Mouse (Mus musculus): ENCODE results near the gene Zfp865.
"Not testable (repeated sequence)": the region's sequence is repeated elsewhere in the genome, so short reads cannot be mapped to it uniquely, and the experiment has no call there.

Gene Zfp865

DNA sequence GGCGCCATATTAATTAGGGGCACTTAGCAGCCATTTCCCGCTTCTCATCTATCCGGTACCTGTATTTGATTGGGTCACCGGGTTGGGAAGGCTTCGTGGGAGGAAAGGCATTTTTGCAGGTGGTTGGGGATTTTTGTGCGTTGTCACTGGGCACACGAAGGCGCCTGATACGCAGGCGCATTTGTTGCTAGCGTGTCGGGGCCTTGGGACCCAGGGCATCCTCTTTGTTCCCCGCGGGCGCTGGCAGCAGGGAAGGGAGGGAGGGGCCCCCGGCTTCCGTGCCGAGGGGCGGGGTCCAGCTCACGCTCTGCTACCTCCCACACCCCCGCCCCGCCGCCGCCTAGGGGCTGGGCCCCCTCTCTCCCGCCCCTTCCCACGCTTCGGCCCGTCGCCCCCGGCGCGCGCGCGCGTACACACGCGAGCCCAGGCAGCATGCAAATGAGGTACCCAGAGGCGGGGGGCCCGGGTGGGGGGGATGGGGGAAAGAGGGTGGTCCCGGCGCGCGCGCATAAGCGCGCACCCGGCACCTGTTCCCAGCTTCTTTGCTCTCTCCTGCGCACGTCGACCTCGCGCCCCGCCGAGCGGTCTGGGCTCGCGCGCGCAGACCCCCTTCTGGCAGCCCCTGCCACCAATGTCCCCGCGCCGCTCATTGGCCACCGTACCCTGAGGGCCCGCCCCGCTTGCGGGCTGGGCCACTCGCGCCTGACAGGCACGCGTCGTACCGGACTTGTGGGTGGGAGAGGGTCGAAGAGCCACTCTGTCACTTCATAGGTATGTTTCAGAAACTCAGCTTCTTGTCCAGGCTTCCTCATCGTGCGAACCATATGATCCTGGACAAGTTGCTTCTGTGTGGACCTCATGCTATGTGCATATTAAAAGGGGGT is 4.8 kb upstream of the Zfp865 start, which contains the start of gene Gm44973:
Gene Gm44973 (plus strand): TSS at position 379 of the 884 bp plus-strand sequence.
- DNase-seq (ENCODE audit: low spot score in 2 of 2), result peak; percentile 88 to 94

DNA sequence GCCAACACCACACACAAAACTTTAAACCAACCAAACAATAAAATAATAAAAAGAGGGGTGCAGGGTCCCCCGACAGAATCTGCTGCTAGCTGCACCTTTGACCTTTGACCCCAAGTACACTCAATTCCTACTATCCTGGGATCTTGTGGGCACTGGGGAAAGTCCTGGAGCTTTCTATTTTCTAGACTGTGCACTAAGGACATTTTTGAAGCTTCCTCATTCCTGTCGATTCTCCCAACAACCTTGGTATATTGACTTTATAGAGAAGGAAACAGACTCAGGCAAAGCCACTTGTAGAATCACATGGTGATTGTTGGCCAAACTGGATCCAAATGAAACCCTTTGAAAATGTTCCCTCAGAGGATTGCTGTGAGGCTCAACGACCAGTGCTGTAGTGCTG is 4.1 kb upstream of the Zfp865 start:
- DNase-seq (ENCODE audit: low spot score in 2 of 2), result no peak

DNA sequence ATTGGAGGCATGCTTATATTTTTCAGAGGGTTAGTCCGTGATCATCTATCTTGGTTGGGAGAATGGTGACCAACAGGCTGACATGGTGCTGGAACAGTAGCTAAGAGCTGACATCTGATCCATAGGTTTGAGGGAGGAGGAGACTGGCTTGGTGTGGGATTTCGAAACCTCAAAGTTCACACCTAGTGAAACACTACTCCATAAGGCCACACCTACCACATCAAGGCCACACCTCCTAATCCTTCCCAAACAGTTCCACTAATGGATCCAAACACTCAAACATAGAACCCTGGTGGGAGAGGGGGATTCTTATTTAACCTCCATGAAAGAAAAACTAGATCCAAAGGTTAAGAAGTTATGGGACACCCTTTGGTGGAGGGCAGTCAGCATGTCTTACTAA is 3.3 kb upstream of the Zfp865 start:
- DNase-seq (ENCODE audit: low spot score in 2 of 2), result no peak

DNA sequence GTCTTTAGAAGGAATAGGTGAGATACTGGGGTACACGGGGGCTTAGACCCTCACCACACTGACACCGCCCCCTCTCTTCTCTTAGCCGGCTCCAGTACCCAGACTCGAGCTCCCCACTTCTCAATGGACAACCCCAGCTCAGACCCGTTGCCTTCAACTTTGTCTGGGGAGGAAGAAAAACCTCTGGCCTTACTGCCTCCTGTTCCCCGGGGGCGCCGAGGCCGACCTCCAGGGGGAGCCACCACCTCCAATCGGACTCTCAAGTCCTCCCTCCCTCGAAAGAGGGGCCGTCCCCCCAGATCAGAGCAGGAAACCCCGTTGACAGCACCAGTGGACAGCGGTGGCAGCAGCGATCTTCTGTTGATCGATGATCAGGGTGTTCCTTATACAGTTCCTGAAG is 2.8 kb upstream of the Zfp865 start:
- peak in 1 of 2 experiments; percentile 72 for DNase-seq (ENCODE audit: low spot score in 2 of 2)

DNA sequence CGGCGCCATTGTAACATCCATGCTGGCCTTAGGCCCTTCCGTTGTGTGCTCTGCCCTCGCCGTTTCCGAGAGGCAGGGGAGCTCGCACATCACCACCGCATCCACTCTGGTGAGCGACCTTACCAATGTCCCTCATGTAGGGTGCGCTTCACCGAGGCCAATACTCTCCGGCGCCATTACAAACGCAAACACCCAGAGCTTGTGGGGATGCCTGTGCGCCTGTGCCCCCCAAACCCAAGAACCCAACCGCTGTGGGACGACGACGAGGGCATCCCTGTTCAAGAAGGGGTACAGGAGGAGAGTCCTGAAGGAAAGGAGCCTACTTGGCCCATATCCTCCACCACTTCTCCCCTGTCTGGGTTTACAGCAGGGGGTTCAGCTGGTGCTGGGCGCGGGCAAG is 2.2 kb upstream of the Zfp865 start:
- DNase-seq (ENCODE audit: low spot score in 2 of 2), result no peak

DNA sequence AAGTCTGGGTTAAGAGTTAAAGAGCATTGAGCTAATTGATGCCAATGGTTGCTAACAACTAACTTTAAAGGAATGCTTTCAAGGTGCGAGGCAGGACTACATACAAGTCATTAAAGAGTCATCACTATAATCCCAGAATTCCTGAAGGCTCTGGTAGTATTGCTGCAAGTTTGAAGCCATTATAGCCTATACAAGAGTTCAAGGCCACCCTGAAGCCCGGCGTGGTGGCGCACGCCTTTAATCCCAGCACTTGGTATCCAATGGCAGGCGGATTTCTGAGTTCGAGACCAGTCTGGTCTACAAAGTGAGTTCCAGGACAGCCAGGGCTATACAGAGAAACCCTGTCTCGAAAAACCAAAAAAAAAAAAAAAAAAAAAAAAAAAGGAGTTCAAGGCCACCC is 600 bp upstream of the Zfp865 start:
- DNase-seq (ENCODE audit: low spot score in 2 of 2), result not testable (repeated sequence)

DNA sequence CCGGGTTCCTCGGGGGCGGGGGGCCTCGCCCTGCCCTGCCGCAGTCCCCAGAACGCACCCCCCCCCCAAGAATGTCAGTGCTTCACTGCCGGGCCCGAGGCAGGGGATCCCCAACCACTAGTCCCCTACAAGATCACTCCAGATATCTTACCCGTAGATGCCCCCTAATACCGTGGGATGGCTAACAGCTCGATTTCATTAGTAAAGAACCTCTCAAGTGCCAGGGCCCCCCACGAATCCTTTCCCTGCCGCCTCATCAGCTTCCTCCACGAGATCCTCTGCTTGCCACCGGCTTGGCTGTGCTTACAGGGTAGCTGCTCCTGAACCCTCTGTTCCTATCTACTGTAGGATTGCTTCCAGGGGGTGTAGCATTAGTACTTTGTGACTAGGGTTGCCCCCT is 509 bp downstream of the Zfp865 start:
- DNase-seq (ENCODE audit: low spot score in 2 of 2), result peak in 1 of 2 experiments; percentile 73

DNA sequence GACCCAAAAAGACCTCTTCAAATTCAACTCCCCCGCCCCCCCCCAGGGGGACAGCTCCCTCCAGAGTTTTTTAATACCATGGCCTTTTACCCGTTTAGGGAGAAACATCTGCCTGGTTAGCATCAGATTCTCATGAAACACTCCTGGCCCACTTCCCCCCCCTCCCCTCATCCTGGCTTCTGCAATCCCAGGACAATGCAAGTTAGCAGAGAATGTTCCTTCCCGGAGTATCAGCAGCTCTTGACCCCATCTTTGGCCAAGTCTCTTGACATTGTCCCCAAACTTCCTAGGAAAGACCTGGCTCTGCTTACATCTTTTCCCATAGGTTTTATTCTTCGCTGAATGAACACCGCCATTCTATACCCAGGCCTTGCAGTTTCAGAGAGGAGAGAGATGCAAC is 1.0 kb downstream of the Zfp865 start:
- DNase-seq (ENCODE audit: low spot score in 2 of 2), result no peak

DNA sequence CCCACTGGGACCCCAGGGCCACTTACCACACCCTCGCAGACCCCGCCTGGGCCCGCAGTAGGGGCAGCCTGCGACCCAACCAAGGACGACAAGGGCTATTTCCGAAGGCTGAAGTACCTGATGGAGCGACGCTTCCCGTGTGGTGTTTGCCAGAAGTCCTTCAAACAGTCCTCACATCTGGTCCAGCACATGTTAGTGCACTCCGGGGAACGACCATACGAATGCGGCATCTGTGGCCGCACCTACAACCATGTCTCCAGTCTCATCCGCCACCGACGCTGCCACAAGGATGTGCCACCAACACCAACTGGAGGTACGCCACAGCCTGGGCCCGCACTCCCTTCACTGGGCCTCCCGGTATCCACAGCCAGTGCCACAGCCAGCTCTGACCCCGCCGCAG is 9.4 kb downstream of the Zfp865 start:
- DNase-seq (ENCODE audit: low spot score in 2 of 2), result no peak

DNA sequence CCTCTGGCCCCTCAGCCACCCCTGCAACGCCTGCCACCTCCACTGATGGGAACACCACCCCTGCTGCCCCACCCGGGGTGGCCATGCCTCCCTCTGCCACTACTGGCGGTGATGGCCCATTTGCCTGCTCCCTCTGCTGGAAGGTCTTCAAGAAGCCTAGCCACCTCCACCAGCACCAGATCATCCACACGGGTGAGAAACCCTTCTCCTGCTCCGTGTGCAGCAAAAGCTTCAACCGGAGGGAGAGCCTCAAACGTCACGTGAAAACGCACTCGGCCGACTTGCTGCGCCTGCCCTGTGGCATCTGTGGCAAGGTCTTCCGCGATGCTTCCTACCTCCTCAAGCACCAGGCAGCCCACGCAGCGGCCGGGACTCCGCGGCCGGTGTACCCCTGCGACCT is 9.8 kb downstream of the Zfp865 start:
- no peak for DNase-seq (ENCODE audit: low spot score in 2 of 2)

DNA sequence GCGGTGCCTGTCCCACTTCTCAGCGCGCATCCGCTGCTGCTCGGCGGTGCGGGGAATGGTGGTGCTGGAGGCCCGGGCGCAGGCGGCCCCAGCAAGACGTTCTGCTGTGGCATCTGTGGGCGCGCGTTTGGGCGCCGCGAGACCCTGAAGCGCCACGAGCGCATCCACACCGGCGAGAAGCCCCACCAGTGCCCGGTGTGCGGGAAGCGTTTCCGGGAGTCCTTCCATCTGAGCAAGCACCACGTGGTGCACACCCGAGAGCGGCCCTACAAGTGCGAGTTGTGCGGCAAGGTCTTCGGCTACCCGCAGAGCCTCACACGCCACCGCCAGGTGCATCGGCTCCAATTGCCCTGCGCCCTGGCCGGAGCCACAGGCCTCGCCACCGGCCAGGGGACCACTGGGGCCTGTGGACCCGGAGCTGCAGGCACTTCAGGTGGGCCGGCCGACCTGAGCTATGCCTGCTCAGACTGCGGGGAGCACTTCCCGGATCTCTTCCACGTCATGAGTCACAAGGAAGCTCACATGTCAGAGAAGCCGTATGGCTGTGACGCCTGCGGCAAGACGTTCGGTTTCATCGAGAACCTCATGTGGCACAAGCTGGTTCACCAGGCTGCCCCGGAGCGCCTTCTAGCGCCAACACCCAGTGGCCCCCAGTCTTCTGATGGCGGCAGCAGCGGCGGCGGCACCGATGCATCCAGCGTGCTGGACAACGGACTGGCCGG is 10.5 kb downstream of the Zfp865 start:
- no peak for DNase-seq (ENCODE audit: low spot score in 2 of 2)

DNA sequence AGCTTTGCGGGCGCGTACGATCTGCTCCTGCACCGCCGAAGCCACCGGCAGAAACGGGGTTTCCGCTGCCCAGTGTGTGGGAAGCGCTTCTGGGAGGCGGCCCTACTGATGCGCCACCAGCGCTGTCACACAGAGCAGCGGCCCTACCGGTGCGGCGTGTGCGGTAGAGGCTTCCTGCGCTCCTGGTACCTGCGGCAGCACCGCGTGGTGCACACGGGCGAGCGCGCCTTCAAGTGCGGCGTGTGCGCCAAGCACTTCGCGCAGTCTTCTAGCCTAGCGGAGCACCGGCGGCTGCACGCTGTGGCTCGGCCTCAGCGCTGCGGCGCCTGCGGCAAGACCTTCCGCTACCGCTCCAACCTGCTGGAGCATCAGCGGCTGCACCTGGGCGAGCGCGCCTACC is 11.3 kb downstream of the Zfp865 start:
- no peak for DNase-seq (ENCODE audit: low spot score in 2 of 2)

DNA sequence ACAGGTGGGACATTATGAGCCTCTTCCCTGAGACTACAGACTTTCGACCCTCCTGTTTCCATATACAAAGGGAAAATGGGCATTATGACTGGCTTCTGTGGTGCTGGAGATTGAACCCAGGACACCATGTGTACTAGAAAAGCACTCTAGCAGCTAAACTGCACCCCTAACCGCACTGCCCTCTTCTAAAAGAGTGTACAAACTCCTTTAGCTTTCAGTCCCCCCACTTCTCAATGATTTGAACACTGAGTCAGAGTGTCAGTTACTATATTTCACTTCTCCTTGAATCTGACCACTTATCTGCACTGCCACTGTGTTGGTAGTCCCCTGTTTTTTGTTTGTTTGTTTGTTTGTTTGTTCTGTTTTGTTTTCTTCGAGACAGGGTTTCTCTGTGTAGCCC is 13.6 kb downstream of the Zfp865 start, which contains the start of gene 4632433K11Rik:
Gene 4632433K11Rik (plus strand): TSS at position 301 of the 400 bp plus-strand sequence.
- DNase-seq (ENCODE audit: low spot score in 2 of 2), result no peak

DNA sequence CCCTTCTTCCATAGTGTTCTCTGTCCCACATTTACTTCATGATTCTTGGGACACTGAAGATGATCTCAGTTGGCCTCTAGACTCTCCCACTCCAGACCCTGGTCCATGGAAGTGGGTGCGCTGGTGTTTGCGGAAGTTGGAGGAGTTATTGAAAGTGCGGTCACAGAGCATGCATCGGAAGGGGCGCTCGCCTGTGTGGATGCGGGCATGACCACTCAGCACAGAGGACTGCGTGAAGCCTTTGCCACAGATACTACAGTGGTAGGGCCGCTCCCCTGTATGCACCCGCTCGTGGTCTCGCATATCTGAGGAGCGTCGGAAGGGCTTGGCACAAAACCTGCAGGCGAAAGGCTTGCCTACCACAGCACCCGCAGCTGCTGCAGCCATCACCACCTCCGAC is 15.5 kb downstream of the Zfp865 start:
- DNase-seq (ENCODE audit: low spot score in 2 of 2), result peak in 1 of 2 experiments; percentile 51

DNA sequence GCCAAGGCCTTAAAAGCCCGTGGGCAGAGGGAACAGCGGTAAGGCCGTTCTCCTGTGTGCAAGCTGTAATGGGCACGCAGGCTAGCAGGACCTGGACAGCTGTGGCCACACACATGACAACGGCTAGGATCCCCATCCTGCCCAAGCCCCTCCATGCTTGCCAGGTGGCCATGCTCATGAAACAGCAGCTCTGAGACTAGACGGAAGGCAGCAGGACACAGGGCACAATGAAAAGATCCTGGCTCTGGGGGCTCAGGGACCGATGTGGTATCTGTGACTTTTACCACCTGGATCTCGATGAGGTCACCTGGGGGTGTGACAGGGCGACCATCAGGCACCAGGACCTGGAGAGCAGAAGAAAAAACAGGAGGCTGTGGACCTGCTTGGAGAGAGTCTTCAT is 16.0 kb downstream of the Zfp865 start:
- DNase-seq (ENCODE audit: low spot score in 2 of 2), result peak in 1 of 2 experiments; percentile 63

DNA sequence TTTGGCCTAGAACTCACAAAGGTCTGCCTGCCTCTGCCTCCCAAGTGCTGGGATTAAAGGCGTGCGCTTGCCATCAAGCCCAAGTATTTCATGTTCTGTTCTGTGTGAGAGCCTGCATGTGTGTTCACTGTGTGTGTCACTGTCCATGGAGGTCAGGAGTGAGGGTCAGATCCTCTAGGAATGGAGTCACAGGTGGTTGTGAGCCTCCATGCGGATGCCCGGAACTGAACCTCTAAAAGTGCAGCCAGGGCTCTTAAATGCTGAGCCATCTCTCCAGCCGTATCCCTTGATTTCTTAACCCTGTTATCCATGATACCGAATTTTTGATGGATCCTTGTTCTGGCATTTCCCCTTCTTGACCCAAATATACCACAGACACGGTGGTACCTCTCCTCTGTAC is 16.9 kb downstream of the Zfp865 start:
- no peak for DNase-seq (ENCODE audit: low spot score in 2 of 2)

DNA sequence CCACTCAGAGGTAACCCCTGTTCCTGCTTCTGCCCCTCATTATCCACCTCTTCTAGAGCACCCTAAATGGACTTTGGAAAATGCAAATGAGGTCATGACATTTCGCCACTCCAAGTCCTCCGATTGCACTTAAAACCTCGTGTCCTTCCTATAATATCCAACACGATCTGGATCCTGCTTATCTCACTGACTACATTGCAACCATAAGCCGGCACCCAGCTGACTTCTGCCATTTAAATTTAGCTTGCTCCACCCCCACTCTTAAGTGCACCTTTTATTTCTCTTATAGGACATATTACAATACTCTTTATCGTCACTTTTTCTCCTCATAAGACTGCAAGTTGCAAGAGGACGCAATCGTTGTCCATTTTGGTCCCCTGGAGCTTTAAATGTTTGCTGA is 17.3 kb downstream of the Zfp865 start:
- no peak for DNase-seq (ENCODE audit: low spot score in 2 of 2)

DNA sequence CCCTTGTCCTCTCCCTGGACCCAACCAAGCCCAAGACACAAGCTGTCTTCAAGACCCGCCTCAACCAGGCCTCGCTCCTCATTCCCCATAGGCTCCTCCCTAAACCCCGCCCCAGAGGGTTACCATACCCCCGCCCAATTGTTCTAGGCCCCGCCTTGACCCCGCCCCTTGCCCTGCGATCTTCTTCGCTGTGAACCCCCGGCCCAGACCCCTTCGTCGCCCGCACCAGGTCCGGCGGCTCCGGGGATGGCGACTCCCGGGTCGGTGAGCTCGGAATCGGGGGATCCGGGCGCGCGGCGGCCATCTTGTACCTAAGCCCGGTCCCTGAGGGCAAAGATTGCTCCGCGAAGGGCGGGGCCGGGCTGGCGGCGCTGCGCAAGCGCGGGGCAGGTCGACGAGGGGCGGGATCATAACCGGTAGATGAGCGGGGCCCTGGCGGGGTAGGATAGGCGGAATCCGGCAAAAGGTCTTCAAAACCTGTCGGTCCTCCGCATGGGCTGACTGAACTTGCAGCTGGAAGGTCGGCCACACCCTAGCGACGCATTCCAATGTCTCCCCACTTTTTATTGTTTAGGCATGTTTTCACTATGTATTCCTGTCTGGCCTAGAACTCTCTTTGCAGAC is 18.0 kb downstream of the Zfp865 start, which contains the start of gene Zfp784:
Gene Zfp784 (minus strand): TSS at position 338 of the 624 bp plus-strand sequence.
- DNase-seq (ENCODE audit: low spot score in 2 of 2), result peak; percentile 94 to 96

DNA sequence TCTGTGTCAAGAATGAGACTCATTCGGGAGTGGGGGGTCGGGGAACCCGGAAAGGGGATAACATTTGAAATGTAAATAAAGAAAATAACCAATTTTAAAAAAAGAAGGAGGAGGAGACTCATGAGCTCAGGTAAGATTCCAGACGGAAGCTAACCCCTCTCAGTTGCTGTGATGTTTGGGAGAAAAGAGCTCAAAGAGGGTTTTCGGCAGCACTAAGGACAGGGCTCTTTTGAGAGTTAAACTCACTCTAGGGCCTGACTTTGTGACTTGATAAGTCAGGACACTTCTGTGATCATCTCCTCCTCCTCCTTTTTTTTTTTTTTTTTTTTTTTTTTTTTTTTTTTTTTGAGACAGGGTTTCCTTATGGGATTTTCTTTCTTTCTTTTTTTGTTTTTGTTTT is 18.8 kb downstream of the Zfp865 start:
- DNase-seq (ENCODE audit: low spot score in 2 of 2), result no peak

DNA sequence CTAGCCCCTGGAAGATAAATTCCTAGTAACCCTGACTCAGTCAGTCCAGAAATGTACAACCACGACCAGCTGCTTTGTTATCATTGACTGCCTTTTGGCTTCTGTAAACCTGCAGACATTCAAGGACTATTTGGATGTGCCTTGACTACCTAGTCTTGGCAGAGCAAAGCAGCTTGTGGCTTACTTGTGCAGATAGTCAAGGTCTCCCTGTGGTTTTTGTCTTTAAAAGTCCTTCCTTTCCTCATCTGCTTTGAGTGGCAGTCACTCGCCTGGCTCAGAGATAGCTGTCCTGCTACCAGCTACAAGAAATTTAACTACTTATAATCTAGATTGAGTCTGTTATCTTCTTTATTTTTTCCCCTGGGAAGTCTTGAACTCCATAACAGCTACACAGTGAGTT is 24.8 kb downstream of the Zfp865 start:
- no peak for DNase-seq (ENCODE audit: low spot score in 2 of 2)

DNA sequence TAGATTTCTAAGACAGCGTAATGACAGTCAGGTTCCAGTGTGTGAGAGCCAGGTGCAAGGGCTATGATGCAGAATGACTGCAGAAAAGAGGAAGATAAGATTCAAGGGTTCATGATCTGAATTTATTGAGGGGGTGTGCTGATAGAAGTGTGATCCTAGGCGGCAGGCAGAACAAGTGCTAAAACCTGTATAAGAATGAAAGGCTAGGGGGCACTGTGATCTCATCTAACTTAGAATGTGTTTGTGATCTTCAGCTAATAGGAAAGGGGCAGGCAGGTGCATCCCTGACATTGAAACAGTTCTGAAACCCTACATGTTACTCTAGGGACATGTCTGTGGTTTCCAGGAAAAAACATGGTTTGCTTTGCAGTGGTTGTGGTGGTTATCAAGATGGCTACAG is 25.9 kb downstream of the Zfp865 start:
- DNase-seq (ENCODE audit: low spot score in 2 of 2), result no peak

DNA sequence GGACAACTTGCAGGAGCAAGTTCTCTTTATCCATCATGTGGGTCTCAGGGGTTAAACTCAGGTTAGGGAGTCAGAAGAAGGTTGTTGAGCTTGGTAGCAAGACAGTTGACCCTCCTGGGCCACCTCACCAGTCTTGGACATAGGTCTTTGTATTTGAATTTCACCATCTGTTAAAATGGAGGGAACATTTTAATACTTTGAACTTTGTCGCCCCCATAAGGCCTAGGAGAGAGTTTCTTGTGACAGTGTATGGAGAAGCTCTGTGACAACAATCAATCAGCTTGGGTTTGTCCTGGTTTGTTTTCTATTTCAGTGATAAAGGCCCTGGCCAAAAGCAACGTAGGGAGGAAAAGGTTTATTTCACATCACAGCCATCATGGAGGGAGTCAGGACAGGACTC is 27.1 kb downstream of the Zfp865 start:
- no peak for DNase-seq (ENCODE audit: low spot score in 2 of 2)
